Mouse (Mus musculus): ENCODE results near the gene Lsm12.

DNA sequence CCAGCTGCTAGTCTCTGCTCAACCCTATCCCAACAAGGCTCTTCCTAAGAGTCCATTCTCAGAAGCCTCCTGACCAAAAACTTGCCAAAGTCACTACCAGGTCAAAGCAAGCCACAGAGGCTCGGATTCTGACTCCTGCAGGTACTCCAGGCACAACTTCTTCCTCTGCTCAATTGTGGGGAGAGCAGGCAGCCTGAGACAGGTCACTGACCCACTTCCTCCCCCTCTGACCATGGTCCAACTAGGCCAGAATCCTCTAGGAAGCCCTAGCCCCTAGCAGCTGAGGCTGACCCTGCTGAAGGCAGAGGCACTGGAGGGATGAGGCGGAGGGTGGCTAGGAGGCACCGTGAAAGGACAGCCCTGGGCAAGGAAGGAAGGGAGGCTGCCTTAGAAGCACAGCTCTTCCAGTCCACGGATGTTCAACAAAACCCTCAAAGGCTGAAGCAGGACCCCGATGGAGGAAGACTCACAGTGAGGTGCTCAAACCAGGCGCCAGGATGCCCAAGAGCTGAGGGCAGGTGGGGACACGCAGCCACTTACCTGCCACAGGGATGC, 32.9 kb upstream of the Lsm12 start:
- TF ChIP-seq CTCF (IDR thresholded peaks at IDR 0.05; ENCODE audit: control insufficient read depth, insufficient read depth, insufficient replicate concordance, low read depth, low read length) (no peak), POLR2A (IDR thresholded peaks at IDR 0.05; ENCODE audit: control insufficient read depth, low read depth, low read length) (no peak)
